Mouse (Mus musculus) olfactory bulb, adult 2 months (tissue): ENCODE measurements around the gene Snrpc.

ENCODE experiments used
- CTCF ChIP-seq: fragments of 200-500 bp; IDR thresholded peaks from 2 replicates; pipeline ENCODE4 v1.5.1; 2012; ENCODE audit warnings: low read depth, mild to moderate bottlenecking, low read length, moderate library complexity; ENCODE audit not compliant: insufficient read depth
- POLR2A ChIP-seq: fragments of 200-500 bp; IDR thresholded peaks from 2 replicates; pipeline ENCODE4 v1.6.1; 2012; ENCODE audit warnings: mild to moderate bottlenecking, low read depth, low read length, moderate library complexity; ENCODE audit not compliant: insufficient read depth

GRCm38 (mm10) chr17:27819011-27819410, 18.9 kb upstream of the Snrpc start:
- TF ChIP-seq POLR2A (no peak), CTCF (no peak)
